Mouse (Mus musculus) midbrain, postnatal 0 days (tissue): ENCODE data around the gene 1700028J19Rik. TPM values are rescaled to one million over a fixed set of nuclear protein-coding genes. Genes with fewer than 3 reads are reported as not detected.
"Not testable (repeated sequence)": the region's sequence is repeated elsewhere in the genome, so short reads cannot be mapped to it uniquely, and the experiment has no call there.

Source experiments
- ATAC-seq: fragments of 200-750 bp; cut with Nextera tagmentation; 2 replicates; pipeline ENCODE4 v1.8.0; 2017; ENCODE audit warnings: moderate number of reproducible peaks, mild to moderate bottlenecking, moderate TSS enrichment, moderate library complexity; ENCODE audit not compliant: low FRiP score
- DNase-seq: peaks from one replicate; pipeline ENCODE4 v3.0.0-alpha.2; 2015; ENCODE audit warnings: low spot score
- H3K27ac ChIP-seq: fragments of 300-500 bp; sonication (generic); 2 replicates; pipeline ENCODE4 v1.5.1; 2014; ENCODE audit warnings: low read depth, mild to moderate bottlenecking, low read length, mixed read lengths
- H3K27me3 ChIP-seq: fragments of 300-500 bp; sonication (generic); 2 replicates; pipeline ENCODE4 v1.6.1; 2014; ENCODE audit warnings: low read length, control low read depth, mixed read lengths; ENCODE audit not compliant: insufficient read depth
- H3K36me3 ChIP-seq: fragments of 300-500 bp; sonication (generic); 2 replicates; pipeline ENCODE4 v1.6.1; 2014; ENCODE audit warnings: low read length, control low read depth, mixed read lengths; ENCODE audit not compliant: insufficient read depth
- H3K4me1 ChIP-seq: fragments of 300-500 bp; sonication (generic); 2 replicates; pipeline ENCODE4 v1.6.1; 2014; ENCODE audit warnings: mild to moderate bottlenecking, control low read depth, antibody characterized with exemption, low read length, mixed read lengths; ENCODE audit not compliant: insufficient read depth
- H3K4me2 ChIP-seq: fragments of 300-500 bp; sonication (generic); 2 replicates; pipeline ENCODE4 v1.6.1; 2014; ENCODE audit warnings: low read depth, mild to moderate bottlenecking, low read length, mixed read lengths; ENCODE audit not compliant: poor library complexity, severe bottlenecking
- H3K4me3 ChIP-seq: fragments of 300-500 bp; sonication (generic); 2 replicates; pipeline ENCODE4 v1.5.1; 2014; ENCODE audit warnings: low read depth, mild to moderate bottlenecking, low read length, moderate library complexity
- H3K9ac ChIP-seq: fragments of 300-500 bp; sonication (generic); replicated peaks from 2 replicates; pipeline ENCODE4 v1.6.1; 2014; ENCODE audit warnings: mild to moderate bottlenecking, low read length, moderate library complexity, mixed read lengths; ENCODE audit not compliant: poor library complexity, severe bottlenecking
- H3K9me3 ChIP-seq: fragments of 300-500 bp; sonication (generic); 2 replicates; pipeline ENCODE4 v1.6.1; 2016; ENCODE audit warnings: low read length, control low read depth
- CTCF ChIP-seq: IDR thresholded peaks from 2 replicates; pipeline ENCODE4 v1.5.1; 2016; ENCODE audit warnings: antibody characterized with exemption, mild to moderate bottlenecking
- WGBS: fragments of 180-500 bp; shearing (Covaris S2); extraction: QIAGEN DNeasy Blood & Tissue Kit; methylation state at CpG from one replicate; pipeline ENCODE4 v1.1.7; 2014; 5-methylcytosine and 5-hydroxymethylcytosine counted together
- polyA plus RNA-seq: library from polyadenylated mRNA; unstranded; fragments of >200 nt; fragmentation: Nextera tagmentation; extraction: Ambion mirVana; gene quantifications from 2 replicates; pipeline ENCODE4 v1.2.1, GENCODE M21; 2015
- total RNA-seq: library from RNA; depleted of rRNA; stranded (reverse); fragments of >200 nt; gene quantifications from 2 replicates; pipeline ENCODE4 v1.2.3, GENCODE M21; 2014

The 1700028J19Rik gene
- total and polyA plus RNA-seq, 2 experiments from 2014 or later = 0.88 to 1.6 TPM

DNA sequence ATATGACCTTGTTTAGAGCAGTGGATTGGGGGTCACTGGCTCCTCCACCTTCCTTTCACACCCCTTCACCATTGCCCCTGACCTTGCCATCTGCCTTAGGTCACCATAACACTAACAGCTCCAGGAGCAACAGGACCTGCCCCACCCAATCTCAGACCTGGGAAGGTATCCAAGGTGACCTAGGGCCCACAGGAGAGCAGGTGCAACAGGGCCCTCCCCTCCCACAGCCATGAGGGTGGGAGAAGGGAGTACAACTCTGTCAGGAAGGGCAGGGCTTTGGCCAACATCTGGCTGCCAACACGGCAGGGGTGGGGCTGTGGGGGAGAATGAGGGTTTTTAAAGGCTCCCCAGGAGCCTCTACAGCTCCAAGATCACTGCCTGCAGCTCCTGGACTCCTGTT, 21.4 kb downstream of the 1700028J19Rik start, which contains the start of gene Klk1:
Gene Klk1, plus strand, starts transcription at position 285 of the 400 bp plus-strand sequence.
- Histone ChIP-seq H3K9me3 (no peaks in the 10 kb centered on the region), H3K4me3 (no peak within 1 kb of the TSS), H3K27ac (no peak within 1 kb of the TSS), H3K4me1 (no peaks in the 10 kb centered on the region), H3K9ac (no peak within 1 kb of the TSS), H3K27me3 (no peaks in the 10 kb centered on the region), H3K36me3 (no peaks in the 10 kb centered on the region), H3K4me2 (no peak within 1 kb of the TSS)
- DNase-seq (no peak), ATAC-seq (no peak)
- 67% methylated on average over 1 of the region's 1 CpGs for WGBS
- no peak for TF ChIP-seq CTCF

GRCm38 (mm10) chr7:44222335-44222734, 24.2 kb downstream of the 1700028J19Rik start:
- WGBS = 79% methylated on average over 6 of the region's 6 CpGs
- H3K27me3 ChIP-seq, H3K27ac ChIP-seq, H3K9ac ChIP-seq, H3K9me3 ChIP-seq, ATAC-seq, H3K4me3 ChIP-seq, DNase-seq, H3K36me3 ChIP-seq, H3K4me1 ChIP-seq, H3K4me2 ChIP-seq: not testable (repeated sequence)

GRCm38 (mm10) chr7:44221601-44222000, 24.9 kb downstream of the 1700028J19Rik start:
- not testable (repeated sequence) for H3K4me2 ChIP-seq, H3K9ac ChIP-seq, H3K27me3 ChIP-seq, ATAC-seq, DNase-seq, H3K36me3 ChIP-seq, H3K9me3 ChIP-seq, H3K4me1 ChIP-seq, H3K27ac ChIP-seq, H3K4me3 ChIP-seq
- 76% methylated on average over 5 of the region's 10 CpGs for WGBS

- Histone ChIP-seq H3K4me2 (no peak within 1 kb of the TSS), H3K27ac (no peak within 1 kb of the TSS), H3K36me3 (no peaks in the 10 kb centered on the region), H3K27me3 (no peaks in the 10 kb centered on the region), H3K4me3 (no peak within 1 kb of the TSS), H3K4me1 (no peaks in the 10 kb centered on the region), H3K9ac (no peak within 1 kb of the TSS), H3K9me3 (no peaks in the 10 kb centered on the region)
- ATAC-seq (no peak), DNase-seq (no peak)
- 86% methylated on average over 1 of the region's 1 CpGs for WGBS
- no peak for TF ChIP-seq CTCF
Measured at GRCm38 (mm10) chr7:44215645-44216044, 30.9 kb downstream of the 1700028J19Rik start, which contains the start of gene Klk1b5. TSS of gene Klk1b5 (plus strand) at chr7:44215945.

DNA sequence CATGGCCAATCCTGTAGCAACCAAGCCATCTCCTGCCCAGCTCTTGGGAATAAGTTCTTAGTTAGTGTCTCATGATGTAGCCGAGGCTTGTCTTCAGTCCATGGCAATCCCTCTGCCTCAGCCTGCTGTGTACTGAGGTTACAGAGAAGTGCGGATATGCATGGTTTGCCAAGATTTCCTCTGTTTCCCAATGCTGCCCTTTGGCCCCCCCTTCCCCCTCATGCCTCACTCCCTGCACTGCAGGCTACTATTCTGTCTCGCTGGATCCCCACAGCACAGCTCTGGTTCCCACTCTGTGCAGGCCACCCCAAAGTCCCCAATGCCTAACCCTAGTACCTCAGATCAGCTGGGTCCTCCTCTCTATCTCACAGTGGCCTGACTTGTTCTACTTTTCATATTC, 38.2 kb downstream of the 1700028J19Rik start:
- no peaks in the 10 kb centered on the region for H3K27me3 ChIP-seq
- no peak for TF ChIP-seq CTCF
- ATAC-seq (no peak), DNase-seq (no peak)
- H3K4me1 ChIP-seq = no peaks in the 10 kb centered on the region
- no peak overlapping the region for H3K4me2 ChIP-seq
- no peak overlapping the region for H3K4me3 ChIP-seq
- H3K27ac ChIP-seq = no peak overlapping the region
- whole genome bisulfite sequencing = 82% methylated on average over 3 of the region's 3 CpGs
- H3K9me3 ChIP-seq = no peaks in the 10 kb centered on the region
- H3K9ac ChIP-seq = no peak overlapping the region
- no peaks in the 10 kb centered on the region for H3K36me3 ChIP-seq

GRCm38 (mm10) chr7:44207135-44207534, 39.4 kb downstream of the 1700028J19Rik start, which contains the start of gene Klk1b4:
TSS of gene Klk1b4 (plus strand) at chr7:44207435.
- not testable (repeated sequence) for H3K27me3 ChIP-seq, H3K9me3 ChIP-seq, H3K36me3 ChIP-seq, H3K4me3 ChIP-seq, H3K4me2 ChIP-seq, H3K9ac ChIP-seq, DNase-seq, H3K4me1 ChIP-seq, ATAC-seq, H3K27ac ChIP-seq
- WGBS = 53% methylated on average over 3 of the region's 3 CpGs
